ENCODE assay signal across 8 mouse cellular contexts in the genomic region with DNA sequence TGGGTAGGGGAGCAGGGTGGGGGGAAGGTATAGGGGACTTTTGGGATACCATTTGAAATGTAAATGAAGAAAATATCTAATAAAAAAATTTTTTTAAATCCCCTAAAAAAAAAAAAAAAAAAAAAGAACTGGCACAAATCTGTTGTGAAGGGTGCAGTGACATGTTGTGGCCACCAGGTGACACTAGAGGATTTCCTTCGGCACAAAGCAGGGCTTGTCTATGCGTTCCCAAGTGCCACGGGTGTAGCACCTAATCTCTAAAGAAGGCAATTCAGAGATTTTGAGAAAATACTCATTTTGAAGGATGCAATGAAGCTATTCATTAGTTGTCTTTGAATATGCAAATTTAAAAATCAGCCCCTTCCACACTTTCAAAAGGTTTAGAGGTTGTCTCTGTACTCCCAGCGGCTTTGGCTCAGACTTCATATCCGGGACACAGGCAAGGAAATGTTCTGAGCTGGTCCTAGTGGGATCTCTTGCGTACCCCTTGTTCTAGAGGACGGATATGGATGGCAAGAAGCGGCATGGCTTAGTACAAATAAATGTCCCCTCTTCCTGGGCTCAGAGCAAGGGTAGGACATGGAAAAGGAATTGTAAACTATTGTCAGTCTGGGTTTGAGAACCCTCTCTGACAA. TPM values are rescaled to one million over a fixed set of nuclear protein-coding genes. Genes with fewer than 3 reads are reported as not detected.
A peak's percentile ranks its signal among the peaks of the same experiment; 100 is the strongest.
DNase-seq lines count a peak whose midpoint lies in the region; ATAC-seq and TF ChIP-seq lines count a peak whose summit lies in the region.

No protein-coding gene starts in this region.

- no peaks in the 10 kb centered on the region for H3K9me3 ChIP-seq in kidney, postnatal 0 days (replicated peaks; ENCODE audit: low read length)
- no peaks in the 10 kb centered on the region for H3K9me3 ChIP-seq in liver, postnatal 0 days (ENCODE audit: low read length)
- H3K9me3 ChIP-seq in neural tube, embryonic 13.5 days = no peaks in the 10 kb centered on the region

- no peaks in the 10 kb centered on the region for H3K4me1 ChIP-seq in kidney, postnatal 0 days (replicated peaks; ENCODE audit: insufficient read depth, low read length)
- no peaks in the 10 kb centered on the region for H3K4me1 ChIP-seq in liver, postnatal 0 days (ENCODE audit: insufficient read depth)
- no peaks in the 10 kb centered on the region; the same call in 1 of the 2 replicates for H3K4me1 ChIP-seq in neural tube, embryonic 13.5 days (replicated peaks)

- 43% methylated on average over 8 of the region's 8 CpGs for whole genome bisulfite sequencing in kidney, postnatal 0 days
- WGBS in liver, postnatal 0 days (ENCODE audit: insufficient replicate concordance) = 46% methylated on average over 8 of the region's 8 CpGs
- WGBS in neural tube, embryonic 13.5 days = 49% methylated on average over 8 of the region's 8 CpGs

- TF ChIP-seq CTCF in kidney, postnatal 0 days (IDR thresholded peaks at IDR 0.05; ENCODE audit: low read depth) = peak; percentile 89
- peak; percentile 88 for TF ChIP-seq CTCF in liver, postnatal 0 days (IDR thresholded peaks at IDR 0.05; ENCODE audit: low read depth)

- no peak overlapping the region for H3K4me3 ChIP-seq in kidney, postnatal 0 days (replicated peaks; ENCODE audit: low read depth, low read length)
- no peak overlapping the region for H3K4me3 ChIP-seq in liver, postnatal 0 days (ENCODE audit: low read depth, low read length)
- no peak overlapping the region for H3K4me3 ChIP-seq in neural tube, embryonic 13.5 days

- no peak for TF ChIP-seq EP300 in liver, postnatal 0 days (IDR thresholded peaks at IDR 0.05; ENCODE audit: low read depth)

- DNase-seq in 3134 (ENCODE audit: extremely low read depth, insufficient read length, low spot score) (peak; percentile 23), ES-CJ7 (ENCODE audit: low read depth, low spot score) (peak; percentile 65)
- peak; percentile 38 for DNase-seq in cerebellum, adult 8-10 months
- DNase-seq in frontal cortex, postnatal 10 days (ENCODE audit: low spot score in 2 of 2) = peak; percentile 35 to 63
- DNase-seq in kidney, postnatal 0 days (ENCODE audit: low spot score) = peak; percentile 81
- peak; percentile 44 for DNase-seq in liver, postnatal 0 days
- DNase-seq in testis, postnatal 10 days (ENCODE audit: low spot score) = peak; percentile 74

- H3K9ac ChIP-seq in kidney, postnatal 0 days (ENCODE audit: low read depth, low read length) = no peak overlapping the region
- no peak overlapping the region for H3K9ac ChIP-seq in liver, postnatal 0 days (replicated peaks)
- 0 out of 2 replicates have a peak overlapping the region, but pooled peaks have one; percentile 22 for H3K9ac ChIP-seq in neural tube, embryonic 13.5 days

- no peaks in the 10 kb centered on the region for H3K36me3 ChIP-seq in kidney, postnatal 0 days (ENCODE audit: insufficient read depth, low read length)
- no peaks in the 10 kb centered on the region for H3K36me3 ChIP-seq in liver, postnatal 0 days (replicated peaks; ENCODE audit: insufficient read depth, low read length)
- H3K36me3 ChIP-seq in neural tube, embryonic 13.5 days = no peaks in the 10 kb centered on the region

- H3K27ac ChIP-seq in kidney, postnatal 0 days = no peak overlapping the region
- no peak overlapping the region for H3K27ac ChIP-seq in liver, postnatal 0 days (ENCODE audit: low read depth)
- H3K27ac ChIP-seq in neural tube, embryonic 13.5 days (replicated peaks) = 0 out of 2 replicates have a peak overlapping the region, but pooled peaks have one; percentile 13

- H3K4me2 ChIP-seq in kidney, postnatal 0 days (ENCODE audit: low read length) = no peak overlapping the region
- no peak overlapping the region for H3K4me2 ChIP-seq in liver, postnatal 0 days (ENCODE audit: low read depth, low read length)
- no peak overlapping the region for H3K4me2 ChIP-seq in neural tube, embryonic 13.5 days

- no peak for ATAC-seq in kidney, postnatal 0 days (replicated peaks; ENCODE audit: low FRiP score, low read depth)
- ATAC-seq in liver, postnatal 0 days = no peak
- peak; percentile 66; the same call in 1 of the 2 replicates for ATAC-seq in neural tube, embryonic 13.5 days (ENCODE audit: low read depth)

- H3K27me3 ChIP-seq in kidney, postnatal 0 days (ENCODE audit: insufficient read depth, low read length) = no peaks in the 10 kb centered on the region
- no peaks in the 10 kb centered on the region for H3K27me3 ChIP-seq in liver, postnatal 0 days (ENCODE audit: insufficient read depth, low read length)
- no peaks in the 10 kb centered on the region for H3K27me3 ChIP-seq in neural tube, embryonic 13.5 days

RNA-seq across cellular contexts. Expression of a gene that starts 29.8 kb away (rescaled TPM):
- polyA plus RNA-seq in kidney, postnatal 0 days (2015; fragmentation: Nextera tagmentation; extraction: Ambion mirVana) = 3.1 and 3.3 TPM in 2 replicates
- 31.7 and 38.3 TPM in 2 replicates for polyA plus RNA-seq in liver, postnatal 0 days (2015; fragmentation: Nextera tagmentation; extraction: Ambion mirVana)
- polyA plus RNA-seq in neural tube, embryonic 13.5 days (2015; fragmentation: Nextera tagmentation; extraction: Ambion mirVana) = 30.0 and 34.4 TPM in 2 replicates

RNA-seq across cellular contexts. Expression of a gene that starts 30.4 kb away (rescaled TPM):
- polyA plus RNA-seq in kidney, postnatal 0 days (2015; fragmentation: Nextera tagmentation; extraction: Ambion mirVana) = 38.1 and 50.7 TPM in 2 replicates
- 24.0 and 28.3 TPM in 2 replicates for polyA plus RNA-seq in liver, postnatal 0 days (2015; fragmentation: Nextera tagmentation; extraction: Ambion mirVana)
- polyA plus RNA-seq in neural tube, embryonic 13.5 days (2015; fragmentation: Nextera tagmentation; extraction: Ambion mirVana) = 2.4 and 3.9 TPM in 2 replicates

Comparison
In these comparisons a context has a peak if more than half of its experiments do, and no peak if none do; other contexts are left out.
1. DNase-seq: peak in every context shown above with its lines; median percentile 81 in kidney, postnatal 0 days; 74 in testis, postnatal 10 days; 65 in ES-CJ7; 49 in frontal cortex, postnatal 10 days; 44 in liver, postnatal 0 days; 38 in cerebellum, adult 8-10 months; 23 in 3134.